Mouse (Mus musculus) heart, adult 2 months (tissue): ENCODE measurements around the gene Fancc.

ENCODE experiments used
- CTCF ChIP-seq: fragments of 200-600 bp; IDR thresholded peaks from 2 replicates; pipeline ENCODE4 v1.8.1; 2022; ENCODE audit warnings: antibody characterized with exemption, mild to moderate bottlenecking, moderate library complexity
- EP300 ChIP-seq: fragments of 200-500 bp; IDR thresholded peaks from 2 replicates; pipeline ENCODE4 v1.6.1; 2011; ENCODE audit warnings: low read depth, low read length, control low read depth; ENCODE audit not compliant: insufficient read depth
- POLR2A ChIP-seq: fragments of 200-500 bp; IDR thresholded peaks from 2 replicates; pipeline ENCODE4 v1.6.1; 2011; ENCODE audit warnings: mild to moderate bottlenecking, low read depth, low read length, control low read depth; ENCODE audit not compliant: insufficient read depth

DNA sequence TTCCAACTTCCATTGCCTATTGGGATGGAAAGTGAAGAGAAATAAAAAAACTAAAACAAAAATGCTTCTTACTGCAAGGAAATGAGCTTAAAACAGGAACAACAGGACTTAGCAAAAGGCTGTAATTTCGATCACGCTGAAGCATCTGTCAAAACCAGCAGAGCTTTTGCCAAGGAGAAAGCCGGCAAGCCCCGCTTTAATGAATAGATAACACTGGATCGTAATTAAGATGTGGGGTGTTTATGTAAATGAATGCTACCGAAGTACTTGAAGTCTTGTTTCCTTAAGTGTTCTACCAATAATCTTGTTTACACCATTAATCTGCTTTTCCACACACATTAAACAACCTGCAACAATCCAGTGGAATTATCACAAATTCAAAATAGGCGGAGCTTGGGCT lies 48.2 kb upstream of the Fancc start:
- TF ChIP-seq CTCF (no peak), POLR2A (no peak), EP300 (no peak)
